Mouse (Mus musculus): ENCODE results near the gene Sufu. TPM values are rescaled to one million over a fixed set of nuclear protein-coding genes. Genes with fewer than 3 reads are reported as not detected.

Gene Sufu
- polyA plus RNA-seq, 1 experiment from 2014 or later: 15.2 TPM

DNA sequence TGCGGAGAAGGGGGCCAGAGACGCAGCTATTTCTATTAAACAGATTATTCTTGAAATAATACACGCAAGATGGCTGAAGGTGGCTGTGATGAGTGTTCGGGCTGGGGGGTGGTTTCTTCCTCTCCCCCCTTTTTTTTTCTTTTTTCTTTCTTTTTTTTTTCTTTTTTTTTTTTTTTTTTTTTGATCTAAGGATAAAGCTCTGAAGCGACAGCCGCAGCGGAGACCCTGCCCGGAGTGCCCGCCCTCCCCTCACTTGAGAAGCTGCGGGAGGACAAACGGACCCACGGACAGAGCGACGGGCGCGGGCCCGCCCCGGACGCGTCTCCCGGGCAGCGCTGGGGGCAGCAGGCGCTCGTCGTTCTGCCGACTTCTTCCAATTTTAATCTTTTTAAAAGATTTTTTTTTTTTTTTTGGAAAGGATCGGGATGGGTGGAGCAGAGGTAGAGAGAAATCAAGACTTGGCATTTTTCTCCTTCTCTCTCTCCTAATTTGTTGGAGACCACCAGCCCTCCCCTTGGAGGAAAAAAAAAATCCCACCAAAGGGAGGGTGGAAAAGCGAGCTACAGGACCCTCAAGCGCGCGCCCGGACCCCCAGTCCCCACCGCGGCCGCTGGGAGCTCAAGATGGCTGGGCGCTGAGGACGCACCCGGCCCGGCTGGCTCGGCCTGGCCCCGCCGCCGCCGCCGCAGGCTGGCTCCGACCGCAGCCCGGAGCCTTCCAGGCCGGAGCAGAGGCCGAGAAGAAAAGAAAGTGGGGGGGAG, 104.1 kb downstream of the Sufu start:
- H3K9ac ChIP-seq: peak overlapping the region; percentile 93
- H3K9me3 ChIP-seq (replicated peaks): no peaks in the 10 kb centered on the region
- H3K4me3 ChIP-seq: peak overlapping the region; percentile 93
- WGBS: under 1% methylated on average over 41 of the region's 50 CpGs
- peak overlapping the region; percentile 95 for H3K4me2 ChIP-seq
- H3K27me3 ChIP-seq: no peaks in the 10 kb centered on the region
- peaks cover 20% of the 10 kb centered on the region for H3K4me1 ChIP-seq (replicated peaks)
- peak overlapping the region; percentile 100 for H3K27ac ChIP-seq
- H3K36me3 ChIP-seq: peaks cover 3% of the 10 kb centered on the region; the same call in 1 of the 2 replicates
- peak; percentile 8 for ATAC-seq (replicated peaks; ENCODE audit: insufficient number of reproducible peaks, insufficient read depth, low FRiP score, low read depth)

DNA sequence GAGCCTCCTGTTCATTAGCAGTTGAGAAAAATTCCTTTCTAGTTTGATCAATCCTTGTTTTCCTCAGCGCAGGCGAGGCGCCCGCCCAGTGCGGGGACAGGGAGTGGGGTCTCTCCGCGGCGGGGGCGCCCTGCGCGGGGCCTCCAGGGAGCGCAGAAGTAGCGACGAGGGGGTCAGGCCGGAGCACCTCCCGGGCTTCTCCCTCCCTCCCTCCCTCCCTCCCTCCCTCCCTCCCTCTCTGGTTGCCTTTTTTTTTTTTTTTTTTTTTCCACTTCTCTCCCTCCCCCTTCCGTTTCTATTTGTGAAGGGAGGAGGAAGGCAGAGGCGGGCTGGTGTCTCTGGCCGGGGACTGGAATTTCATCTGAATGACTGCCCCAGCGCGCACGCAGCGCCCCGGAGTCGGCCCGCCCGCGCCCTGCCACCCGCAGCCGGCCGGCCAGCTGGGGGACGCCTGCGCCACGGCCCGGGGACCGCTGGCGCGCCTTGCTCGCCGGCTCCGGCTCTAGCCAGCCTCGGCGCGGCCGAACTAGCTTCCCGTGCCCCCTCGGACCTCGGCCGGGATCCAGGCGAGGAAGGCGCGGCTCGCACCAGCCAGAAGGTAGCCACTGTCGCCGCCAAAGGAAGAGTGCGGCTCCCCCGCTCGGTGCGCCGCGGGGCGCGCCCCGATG, 104.8 kb downstream of the Sufu start, which contains the start of gene Trim8:
TSS of gene Trim8 (plus strand) at position 302 of the 668 bp plus-strand sequence.
- peaks cover 28% of the 10 kb centered on the region for H3K4me1 ChIP-seq (replicated peaks)
- H3K9me3 ChIP-seq (replicated peaks): no peaks in the 10 kb centered on the region
- ATAC-seq (replicated peaks; ENCODE audit: insufficient number of reproducible peaks, insufficient read depth, low FRiP score, low read depth): peak; percentile 48
- H3K27ac ChIP-seq: peak within 1 kb of the TSS; percentile 100
- H3K36me3 ChIP-seq: peaks cover 6% of the 10 kb centered on the region; the same call in 1 of the 2 replicates
- no peaks in the 10 kb centered on the region for H3K27me3 ChIP-seq
- H3K4me2 ChIP-seq: peak within 1 kb of the TSS; percentile 95
- H3K4me3 ChIP-seq: peak within 1 kb of the TSS; percentile 93
- WGBS: under 1% methylated on average over 63 of the region's 64 CpGs
- H3K9ac ChIP-seq: peak within 1 kb of the TSS; percentile 98

DNA sequence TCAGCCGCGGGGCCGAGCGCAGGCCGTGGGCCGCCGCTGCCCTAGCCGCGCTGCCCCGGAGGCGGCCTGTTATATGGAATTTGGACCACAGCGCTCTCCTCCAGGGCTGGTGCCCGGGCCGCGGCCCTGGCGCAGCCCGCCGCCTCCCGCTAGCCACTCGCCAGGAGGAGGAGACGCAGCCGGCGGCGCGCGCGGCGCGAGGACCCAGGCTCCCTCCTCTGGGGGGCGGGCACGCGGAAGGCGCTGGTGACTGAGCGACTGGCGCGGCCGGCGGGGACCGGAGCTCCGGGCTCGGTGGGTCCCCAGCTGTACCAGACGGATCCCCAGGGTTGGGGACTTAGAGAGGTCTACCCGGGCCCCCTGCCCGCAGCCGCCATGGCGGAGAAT, 105.4 kb downstream of the Sufu start:
- peak overlapping the region; percentile 98 for H3K9ac ChIP-seq
- peak overlapping the region; percentile 100 for H3K27ac ChIP-seq
- under 1% methylated on average over 46 of the region's 46 CpGs for WGBS
- peaks cover 33% of the 10 kb centered on the region for H3K4me1 ChIP-seq (replicated peaks)
- peaks cover 10% of the 10 kb centered on the region; the same call in 1 of the 2 replicates for H3K36me3 ChIP-seq
- peak overlapping the region; percentile 93 for H3K4me3 ChIP-seq
- H3K9me3 ChIP-seq (replicated peaks): no peaks in the 10 kb centered on the region
- ATAC-seq (replicated peaks; ENCODE audit: insufficient number of reproducible peaks, insufficient read depth, low FRiP score, low read depth): no peak
- no peaks in the 10 kb centered on the region for H3K27me3 ChIP-seq
- peak overlapping the region; percentile 95 for H3K4me2 ChIP-seq

DNA sequence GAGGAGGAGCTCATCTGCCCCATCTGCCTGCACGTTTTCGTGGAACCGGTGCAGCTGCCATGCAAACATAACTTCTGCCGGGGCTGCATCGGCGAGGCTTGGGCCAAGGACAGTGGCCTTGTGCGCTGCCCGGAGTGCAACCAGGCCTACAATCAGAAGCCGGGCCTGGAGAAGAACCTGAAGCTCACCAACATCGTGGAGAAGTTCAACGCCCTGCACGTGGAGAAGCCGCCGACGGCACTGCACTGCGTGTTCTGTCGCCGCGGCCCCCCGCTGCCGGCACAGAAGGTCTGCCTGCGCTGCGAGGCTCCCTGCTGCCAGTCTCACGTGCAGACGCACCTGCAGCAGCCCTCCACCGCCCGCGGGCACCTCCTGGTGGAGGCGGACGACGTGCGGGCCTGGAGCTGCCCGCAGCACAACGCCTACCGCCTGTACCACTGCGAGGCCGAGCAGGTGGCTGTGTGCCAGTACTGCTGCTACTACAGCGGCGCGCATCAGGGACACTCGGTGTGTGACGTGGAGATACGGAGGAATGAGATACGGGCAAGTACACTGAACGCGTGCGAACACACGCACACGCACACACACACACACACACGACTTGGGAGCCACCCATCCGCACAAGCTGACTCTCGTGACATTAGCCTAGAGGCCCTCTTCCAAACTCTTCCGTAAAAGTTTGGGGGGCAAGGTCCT, 105.9 kb downstream of the Sufu start:
- peak overlapping the region; percentile 95 for H3K4me2 ChIP-seq
- H3K27ac ChIP-seq: peak overlapping the region; percentile 100
- H3K9me3 ChIP-seq (replicated peaks): no peaks in the 10 kb centered on the region
- H3K4me3 ChIP-seq: peak overlapping the region; percentile 93
- peaks cover 14% of the 10 kb centered on the region; the same call in 1 of the 2 replicates for H3K36me3 ChIP-seq
- no peaks in the 10 kb centered on the region for H3K27me3 ChIP-seq
- under 1% methylated on average over 53 of the region's 53 CpGs for WGBS
- 0 out of 2 replicates have a peak, but pooled peaks have one; percentile 10 for ATAC-seq (replicated peaks; ENCODE audit: insufficient number of reproducible peaks, insufficient read depth, low FRiP score, low read depth)
- H3K9ac ChIP-seq: peak overlapping the region; percentile 98
- H3K4me1 ChIP-seq (replicated peaks): peaks cover 39% of the 10 kb centered on the region

DNA sequence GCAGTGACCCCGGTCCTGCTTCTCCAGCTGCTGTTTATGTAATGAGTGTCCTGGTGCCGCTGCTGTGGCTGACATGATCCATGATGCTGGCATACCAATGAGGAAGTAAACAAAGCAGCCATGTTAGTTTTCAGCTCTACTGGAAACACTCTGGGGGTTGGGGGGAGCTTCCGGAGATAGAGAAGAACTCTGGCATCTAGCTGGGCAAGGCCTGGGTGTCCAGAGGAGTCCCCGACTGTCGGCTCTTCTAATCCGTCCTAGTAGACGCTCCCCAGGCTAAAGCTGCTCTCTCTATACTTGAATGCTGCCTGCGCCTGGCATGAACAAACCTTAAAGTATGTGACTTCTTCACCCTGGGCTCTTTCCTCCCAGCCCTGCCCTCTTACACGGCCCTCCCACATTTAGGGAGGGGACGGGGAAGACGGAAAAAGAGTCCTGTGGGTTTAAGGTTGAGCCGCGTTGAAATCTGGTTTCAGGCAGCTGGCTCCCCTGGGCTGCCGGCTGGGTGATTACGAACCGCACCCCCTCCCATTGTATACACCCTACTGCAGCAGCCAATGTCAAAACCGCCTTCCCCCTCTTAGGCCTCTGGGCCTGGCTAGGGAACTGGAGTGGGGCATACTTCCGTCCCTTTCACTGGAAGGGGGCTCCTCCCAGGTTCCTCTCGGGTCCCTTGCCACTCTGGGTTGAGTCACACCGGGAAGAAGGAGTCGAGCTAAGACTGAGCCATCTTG, 106.8 kb downstream of the Sufu start:
- peak overlapping the region; percentile 98 for H3K9ac ChIP-seq
- H3K9me3 ChIP-seq (replicated peaks): no peaks in the 10 kb centered on the region
- WGBS: under 1% methylated on average over 21 of the region's 21 CpGs

DNA sequence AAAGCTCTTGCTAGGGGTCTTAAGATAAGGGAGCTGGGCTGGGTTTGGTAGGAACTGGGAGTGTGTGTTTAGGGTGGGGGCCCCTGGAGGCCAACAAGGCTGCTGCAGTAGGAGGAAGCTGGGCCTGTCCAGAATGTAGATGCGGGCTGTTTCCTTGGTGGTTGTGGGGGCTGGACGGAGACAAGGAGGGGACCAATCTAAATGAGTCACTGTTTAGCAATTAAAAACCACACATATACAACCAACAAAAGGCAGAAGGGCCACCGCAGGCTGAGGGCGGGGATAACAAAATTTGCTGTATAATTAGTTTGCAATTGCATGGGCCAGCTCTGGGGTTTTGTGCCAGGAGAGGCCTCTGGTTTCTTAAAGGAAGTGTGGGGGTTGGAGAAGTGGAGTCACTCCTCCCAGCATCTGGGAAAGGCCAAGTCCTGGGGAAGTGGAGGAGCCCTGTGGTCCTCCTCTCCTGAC, 107.4 kb downstream of the Sufu start:
- WGBS: 3% methylated on average over 4 of the region's 4 CpGs
- H3K4me2 ChIP-seq: peak overlapping the region; percentile 95
- peaks cover 52% of the 10 kb centered on the region for H3K4me1 ChIP-seq (replicated peaks)
- peak; percentile 0; the same call in 1 of the 2 replicates for ATAC-seq (replicated peaks; ENCODE audit: insufficient number of reproducible peaks, insufficient read depth, low FRiP score, low read depth)
- H3K9ac ChIP-seq: peak overlapping the region; percentile 98
- H3K4me3 ChIP-seq: peak overlapping the region; percentile 93
- peak overlapping the region; percentile 100 for H3K27ac ChIP-seq
- H3K9me3 ChIP-seq (replicated peaks): no peaks in the 10 kb centered on the region
- H3K36me3 ChIP-seq: peaks cover 22% of the 10 kb centered on the region; the same call in 1 of the 2 replicates
- H3K27me3 ChIP-seq: no peaks in the 10 kb centered on the region

More for the DNA sequence above, 106.8 kb downstream of the Sufu start:
- H3K4me1 ChIP-seq (replicated peaks): peaks cover 48% of the 10 kb centered on the region
- peak overlapping the region; percentile 100 for H3K27ac ChIP-seq
- peaks cover 22% of the 10 kb centered on the region; the same call in 1 of the 2 replicates for H3K36me3 ChIP-seq
- peak; percentile 41 for ATAC-seq (replicated peaks; ENCODE audit: insufficient number of reproducible peaks, insufficient read depth, low FRiP score, low read depth)
- peak overlapping the region; percentile 95 for H3K4me2 ChIP-seq
- peak overlapping the region; percentile 93 for H3K4me3 ChIP-seq
- no peaks in the 10 kb centered on the region for H3K27me3 ChIP-seq

DNA sequence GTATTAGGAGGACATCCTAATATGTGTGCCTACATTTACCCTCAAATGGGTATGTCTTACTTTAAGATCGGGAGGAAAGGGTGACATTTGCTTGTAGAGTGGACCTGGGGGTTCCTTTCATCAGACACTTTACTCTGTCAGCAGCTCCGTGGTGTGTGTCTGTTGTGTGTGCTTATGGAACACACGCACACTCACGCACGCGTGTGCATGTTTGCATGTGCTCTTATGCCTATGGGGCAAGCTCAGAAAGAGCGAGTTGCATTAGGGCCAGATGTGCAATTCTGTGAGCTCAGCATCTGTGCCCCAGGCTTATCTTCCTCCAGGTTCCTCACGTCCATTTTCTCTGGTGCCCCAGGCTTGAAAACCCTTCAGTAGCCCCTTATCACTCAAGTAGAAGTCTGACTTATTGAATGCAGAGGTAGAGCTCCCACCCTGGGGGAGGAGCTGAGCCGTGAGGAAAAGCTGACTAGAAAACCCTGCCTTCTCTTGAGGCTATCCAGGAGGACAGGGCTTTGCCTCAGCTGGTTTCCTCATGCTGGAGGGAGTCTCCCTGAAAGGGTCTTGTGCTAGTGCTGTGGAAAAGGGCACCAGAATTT, 108.2 kb downstream of the Sufu start:
- peak overlapping the region; percentile 95 for H3K4me2 ChIP-seq
- 26% methylated on average over 9 of the region's 9 CpGs for WGBS
- ATAC-seq (replicated peaks; ENCODE audit: insufficient number of reproducible peaks, insufficient read depth, low FRiP score, low read depth): no peak

DNA sequence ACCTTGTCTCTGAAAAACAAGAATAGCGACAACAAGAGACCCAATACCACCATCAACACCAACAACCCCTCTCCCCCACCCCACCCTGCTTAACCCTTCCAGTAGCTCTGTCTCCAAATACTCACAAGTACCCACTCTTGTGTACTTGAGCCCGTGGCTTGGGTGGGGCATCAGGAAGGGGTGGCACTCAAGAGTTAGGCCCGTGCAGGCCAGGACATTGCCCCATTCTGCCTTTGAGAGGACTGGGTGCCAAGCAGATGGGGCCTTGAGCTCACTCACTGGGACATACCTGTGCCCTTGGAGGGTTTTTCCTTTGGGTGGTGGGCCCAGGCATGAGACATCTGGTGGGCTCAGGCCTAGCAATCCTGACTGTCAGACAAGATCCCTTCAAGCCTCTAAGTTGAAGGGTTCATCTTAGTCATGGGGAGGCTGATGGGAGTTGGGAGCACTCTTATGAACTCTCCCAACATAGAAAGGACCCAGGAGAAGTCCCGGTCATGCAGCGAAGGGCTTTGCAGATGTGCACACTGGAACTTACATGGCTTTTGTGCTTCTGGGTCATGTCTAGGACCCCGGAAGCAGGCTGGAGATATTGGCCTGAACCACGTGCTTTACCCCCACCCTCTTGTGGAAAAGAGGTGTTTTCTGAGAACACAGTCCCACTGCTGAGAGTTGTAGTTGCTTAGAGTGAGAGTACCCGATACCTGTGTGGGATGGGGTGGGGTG, 109.1 kb downstream of the Sufu start:
- H3K9me3 ChIP-seq (replicated peaks): no peaks in the 10 kb centered on the region
- peaks cover 22% of the 10 kb centered on the region; the same call in 1 of the 2 replicates for H3K36me3 ChIP-seq
- H3K27me3 ChIP-seq: no peaks in the 10 kb centered on the region
- H3K4me3 ChIP-seq: peak overlapping the region; percentile 93
- peak overlapping the region; percentile 95 for H3K4me2 ChIP-seq
- H3K9ac ChIP-seq: no peak overlapping the region
- 74% methylated on average over 8 of the region's 8 CpGs for whole genome bisulfite sequencing
- peaks cover 65% of the 10 kb centered on the region for H3K4me1 ChIP-seq (replicated peaks)
- no peak for ATAC-seq (replicated peaks; ENCODE audit: insufficient number of reproducible peaks, insufficient read depth, low FRiP score, low read depth)
- H3K27ac ChIP-seq: peak overlapping the region; percentile 100; the same call in 1 of the 2 replicates

More for the DNA sequence above, 108.2 kb downstream of the Sufu start:
- H3K27me3 ChIP-seq: no peaks in the 10 kb centered on the region
- peak overlapping the region; percentile 98 for H3K9ac ChIP-seq
- peak overlapping the region; percentile 93 for H3K4me3 ChIP-seq
- no peaks in the 10 kb centered on the region for H3K9me3 ChIP-seq (replicated peaks)
- H3K4me1 ChIP-seq (replicated peaks): peaks cover 57% of the 10 kb centered on the region
- peak overlapping the region; percentile 100 for H3K27ac ChIP-seq
- H3K36me3 ChIP-seq: peaks cover 22% of the 10 kb centered on the region; the same call in 1 of the 2 replicates

DNA sequence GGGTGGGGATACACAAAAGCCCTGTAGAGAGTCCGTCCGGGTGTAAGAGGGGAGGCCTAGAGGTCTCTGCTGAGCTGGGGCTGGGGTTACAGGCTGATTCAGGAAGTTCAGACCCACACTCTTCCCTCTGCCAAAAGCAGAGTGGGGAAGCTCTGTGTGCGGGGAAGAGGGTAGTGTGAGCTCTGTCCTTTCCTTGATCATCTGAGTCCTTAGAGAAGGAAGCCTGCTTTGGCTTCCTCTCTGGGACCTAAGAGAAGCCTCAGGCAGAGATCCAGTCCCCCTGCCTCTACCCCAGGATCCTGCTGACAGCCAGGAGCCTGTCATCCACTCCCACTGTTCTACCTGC, 109.6 kb downstream of the Sufu start:
- 54% methylated on average over 3 of the region's 3 CpGs for WGBS
- ATAC-seq (replicated peaks; ENCODE audit: insufficient number of reproducible peaks, insufficient read depth, low FRiP score, low read depth): no peak
- peaks cover 22% of the 10 kb centered on the region; the same call in 1 of the 2 replicates for H3K36me3 ChIP-seq
- H3K9ac ChIP-seq: no peak overlapping the region
- no peaks in the 10 kb centered on the region for H3K27me3 ChIP-seq
- H3K4me1 ChIP-seq (replicated peaks): peaks cover 71% of the 10 kb centered on the region
- peak overlapping the region; percentile 93; the same call in 1 of the 2 replicates for H3K4me3 ChIP-seq
- no peaks in the 10 kb centered on the region for H3K9me3 ChIP-seq (replicated peaks)
- H3K27ac ChIP-seq: no peak overlapping the region
- peak overlapping the region; percentile 95 for H3K4me2 ChIP-seq
